Mouse (Mus musculus): ENCODE results near the gene Trim41. TPM values are rescaled to one million over a fixed set of nuclear protein-coding genes. Genes with fewer than 3 reads are reported as not detected.
A peak's percentile ranks its signal among the peaks of the same experiment; 100 is the strongest.

Trim41 gene
- polyA plus RNA-seq, 1 experiment = 29.6 TPM

DNA sequence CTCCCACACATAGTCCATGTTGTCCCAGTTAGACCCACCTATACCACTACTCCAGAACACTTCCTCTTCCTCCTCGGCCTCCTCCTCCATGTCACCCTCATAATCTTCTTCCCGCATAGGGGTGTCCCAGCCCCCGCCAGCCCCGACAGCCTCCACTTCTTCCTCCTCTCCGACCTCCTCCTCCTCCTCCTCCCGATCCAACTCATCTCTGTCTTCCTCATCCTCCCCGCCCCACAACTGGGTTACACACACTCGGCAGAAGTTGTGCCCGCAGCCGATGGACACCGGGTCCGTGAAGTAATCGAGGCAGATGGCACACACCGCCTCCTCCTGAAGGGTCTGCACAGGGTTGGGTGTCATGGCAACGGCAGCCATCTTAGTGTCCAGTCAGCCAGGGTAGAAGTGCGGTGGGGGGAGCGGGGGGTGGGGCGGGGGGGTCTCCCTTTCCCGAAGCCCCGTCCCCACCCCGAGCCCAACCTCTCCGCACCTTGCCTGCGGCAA is 822 bp downstream of the Trim41 start:
- Histone ChIP-seq H3K4me3 (ENCODE audit: low read depth, low read length) (peak overlapping the region; percentile 98), H3K36me3 (ENCODE audit: control insufficient read depth, insufficient read depth, low read length, poor library complexity, severe bottlenecking) (peaks cover 25% of the 10 kb centered on the region), H3K4me1 (ENCODE audit: control insufficient read depth, insufficient read depth, low read length) (peaks cover 2% of the 10 kb centered on the region), H3K27ac (ENCODE audit: insufficient read depth, low read length) (no peak overlapping the region), H3K9me3 (replicated peaks; ENCODE audit: control insufficient read depth, insufficient read depth, low read length, poor library complexity, severe bottlenecking) (no peaks in the 10 kb centered on the region), H3K27me3 (ENCODE audit: control insufficient read depth, insufficient read depth, low read length, poor library complexity, severe bottlenecking) (no peaks in the 10 kb centered on the region), H3K9ac (ENCODE audit: low read depth, poor library complexity, severe bottlenecking) (peak overlapping the region; percentile 35)
- TF ChIP-seq CTCF (IDR thresholded peaks at IDR 0.05; ENCODE audit: low read depth, low read length) = no peak
- TF ChIP-seq POLR2A (IDR thresholded peaks at IDR 0.05; ENCODE audit: insufficient read depth, low read length) = no peak
- TF ChIP-seq EP300 (IDR thresholded peaks at IDR 0.05; ENCODE audit: insufficient read depth, low read depth, low read length) = no peak

GRCm38 (mm10) chr11:48815851-48816250 is 1.3 kb downstream of the Trim41 start:
- Histone ChIP-seq H3K27me3 (ENCODE audit: control insufficient read depth, insufficient read depth, low read length, poor library complexity, severe bottlenecking) (no peaks in the 10 kb centered on the region), H3K9ac (ENCODE audit: low read depth, poor library complexity, severe bottlenecking) (peak overlapping the region; percentile 35), H3K4me1 (ENCODE audit: control insufficient read depth, insufficient read depth, low read length) (no peaks in the 10 kb centered on the region), H3K4me3 (ENCODE audit: low read depth, low read length) (peak overlapping the region; percentile 98), H3K27ac (ENCODE audit: insufficient read depth, low read length) (no peak overlapping the region), H3K36me3 (ENCODE audit: control insufficient read depth, insufficient read depth, low read length, poor library complexity, severe bottlenecking) (peaks cover 28% of the 10 kb centered on the region), H3K9me3 (replicated peaks; ENCODE audit: control insufficient read depth, insufficient read depth, low read length, poor library complexity, severe bottlenecking) (no peaks in the 10 kb centered on the region)
- no peak for TF ChIP-seq POLR2A (IDR thresholded peaks at IDR 0.05; ENCODE audit: insufficient read depth, low read length)
- TF ChIP-seq CTCF (IDR thresholded peaks at IDR 0.05; ENCODE audit: low read depth, low read length) = no peak
- TF ChIP-seq EP300 (IDR thresholded peaks at IDR 0.05; ENCODE audit: insufficient read depth, low read depth, low read length) = no peak

DNA sequence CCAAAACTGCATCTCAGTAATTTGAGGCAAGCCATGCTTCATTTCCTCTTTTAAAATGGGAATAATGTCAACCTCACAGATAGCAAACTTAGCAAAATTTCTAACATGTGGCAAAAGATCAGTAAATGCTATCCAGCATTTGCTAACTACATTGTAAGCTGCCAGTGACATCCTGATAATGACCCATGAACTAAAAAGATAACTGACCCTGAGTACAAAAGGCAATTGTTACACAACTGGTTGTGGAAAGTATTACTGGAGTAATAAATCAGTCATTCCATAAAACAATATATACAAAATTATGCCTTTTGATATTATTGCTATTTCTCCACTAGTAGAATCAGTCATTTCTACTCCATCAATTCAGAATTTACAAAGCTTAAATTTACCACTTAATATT is 3.4 kb downstream of the Trim41 start:
- Histone ChIP-seq H3K36me3 (ENCODE audit: control insufficient read depth, insufficient read depth, low read length, poor library complexity, severe bottlenecking) (peaks cover 40% of the 10 kb centered on the region), H3K9ac (ENCODE audit: low read depth, poor library complexity, severe bottlenecking) (no peak overlapping the region), H3K4me1 (ENCODE audit: control insufficient read depth, insufficient read depth, low read length) (no peaks in the 10 kb centered on the region), H3K4me3 (ENCODE audit: low read depth, low read length) (no peak overlapping the region), H3K27ac (ENCODE audit: insufficient read depth, low read length) (no peak overlapping the region), H3K9me3 (replicated peaks; ENCODE audit: control insufficient read depth, insufficient read depth, low read length, poor library complexity, severe bottlenecking) (no peaks in the 10 kb centered on the region), H3K27me3 (ENCODE audit: control insufficient read depth, insufficient read depth, low read length, poor library complexity, severe bottlenecking) (no peaks in the 10 kb centered on the region)
- TF ChIP-seq CTCF (IDR thresholded peaks at IDR 0.05; ENCODE audit: low read depth, low read length) (no peak), EP300 (IDR thresholded peaks at IDR 0.05; ENCODE audit: insufficient read depth, low read depth, low read length) (no peak), POLR2A (IDR thresholded peaks at IDR 0.05; ENCODE audit: insufficient read depth, low read length) (no peak)

- H3K4me3 ChIP-seq (ENCODE audit: low read depth, low read length) = no peak overlapping the region
- no peak overlapping the region for H3K9ac ChIP-seq (ENCODE audit: low read depth, poor library complexity, severe bottlenecking)
- H3K4me1 ChIP-seq (ENCODE audit: control insufficient read depth, insufficient read depth, low read length) = no peaks in the 10 kb centered on the region
- H3K27me3 ChIP-seq (ENCODE audit: control insufficient read depth, insufficient read depth, low read length, poor library complexity, severe bottlenecking) = no peaks in the 10 kb centered on the region
- no peaks in the 10 kb centered on the region for H3K9me3 ChIP-seq (replicated peaks; ENCODE audit: control insufficient read depth, insufficient read depth, low read length, poor library complexity, severe bottlenecking)
- TF ChIP-seq CTCF (IDR thresholded peaks at IDR 0.05; ENCODE audit: low read depth, low read length) = no peak
- no peak for TF ChIP-seq EP300 (IDR thresholded peaks at IDR 0.05; ENCODE audit: insufficient read depth, low read depth, low read length)
- TF ChIP-seq POLR2A (IDR thresholded peaks at IDR 0.05; ENCODE audit: insufficient read depth, low read length) = no peak
- no peak overlapping the region for H3K27ac ChIP-seq (ENCODE audit: insufficient read depth, low read length)
- peaks cover 66% of the 10 kb centered on the region for H3K36me3 ChIP-seq (ENCODE audit: control insufficient read depth, insufficient read depth, low read length, poor library complexity, severe bottlenecking)
Measured at GRCm38 (mm10) chr11:48810142-48810541, 7.0 kb downstream of the Trim41 start.

DNA sequence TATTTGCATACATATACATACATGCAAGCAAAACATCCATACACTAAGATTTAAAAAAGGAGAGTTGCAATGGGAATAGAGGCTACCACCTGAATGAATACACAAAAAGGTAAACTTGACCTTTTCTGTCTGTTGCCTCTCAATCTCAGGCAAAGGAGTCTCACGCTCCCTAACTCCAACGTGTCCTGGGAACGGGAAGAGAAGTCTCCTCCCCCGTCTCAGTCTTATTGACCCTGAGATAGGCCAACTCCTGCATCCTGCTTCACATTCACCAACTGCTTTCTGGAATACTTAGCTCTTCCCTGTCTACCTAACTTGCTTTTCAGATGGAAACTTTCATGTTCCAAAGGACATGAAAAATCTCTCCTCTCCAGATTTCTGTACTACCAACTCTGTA is 7.7 kb downstream of the Trim41 start:
- Histone ChIP-seq H3K27me3 (ENCODE audit: control insufficient read depth, insufficient read depth, low read length, poor library complexity, severe bottlenecking) (no peaks in the 10 kb centered on the region), H3K4me1 (ENCODE audit: control insufficient read depth, insufficient read depth, low read length) (no peaks in the 10 kb centered on the region), H3K4me3 (ENCODE audit: low read depth, low read length) (no peak overlapping the region), H3K9me3 (replicated peaks; ENCODE audit: control insufficient read depth, insufficient read depth, low read length, poor library complexity, severe bottlenecking) (no peaks in the 10 kb centered on the region), H3K36me3 (ENCODE audit: control insufficient read depth, insufficient read depth, low read length, poor library complexity, severe bottlenecking) (peaks cover 73% of the 10 kb centered on the region), H3K27ac (ENCODE audit: insufficient read depth, low read length) (no peak overlapping the region), H3K9ac (ENCODE audit: low read depth, poor library complexity, severe bottlenecking) (no peak overlapping the region)
- no peak for TF ChIP-seq EP300 (IDR thresholded peaks at IDR 0.05; ENCODE audit: insufficient read depth, low read depth, low read length)
- no peak for TF ChIP-seq CTCF (IDR thresholded peaks at IDR 0.05; ENCODE audit: low read depth, low read length)
- TF ChIP-seq POLR2A (IDR thresholded peaks at IDR 0.05; ENCODE audit: insufficient read depth, low read length) = no peak

- H3K4me1 ChIP-seq (ENCODE audit: control insufficient read depth, insufficient read depth, low read length) = no peaks in the 10 kb centered on the region
- TF ChIP-seq CTCF (IDR thresholded peaks at IDR 0.05; ENCODE audit: low read depth, low read length) (no peak), POLR2A (IDR thresholded peaks at IDR 0.05; ENCODE audit: insufficient read depth, low read length) (no peak), EP300 (IDR thresholded peaks at IDR 0.05; ENCODE audit: insufficient read depth, low read depth, low read length) (no peak)
- peaks cover 78% of the 10 kb centered on the region for H3K36me3 ChIP-seq (ENCODE audit: control insufficient read depth, insufficient read depth, low read length, poor library complexity, severe bottlenecking)
- H3K27ac ChIP-seq (ENCODE audit: insufficient read depth, low read length) = 0 out of 2 replicates have a peak overlapping the region, but pooled peaks have one; percentile 17
- H3K9ac ChIP-seq (ENCODE audit: low read depth, poor library complexity, severe bottlenecking) = no peak overlapping the region
- no peaks in the 10 kb centered on the region for H3K27me3 ChIP-seq (ENCODE audit: control insufficient read depth, insufficient read depth, low read length, poor library complexity, severe bottlenecking)
- H3K9me3 ChIP-seq (replicated peaks; ENCODE audit: control insufficient read depth, insufficient read depth, low read length, poor library complexity, severe bottlenecking) = no peaks in the 10 kb centered on the region
- no peak overlapping the region for H3K4me3 ChIP-seq (ENCODE audit: low read depth, low read length)
Measured at GRCm38 (mm10) chr11:48808737-48809433, 8.3 kb downstream of the Trim41 start.

Data from ES-Bruce4 (cell line).